In the genomic region with DNA sequence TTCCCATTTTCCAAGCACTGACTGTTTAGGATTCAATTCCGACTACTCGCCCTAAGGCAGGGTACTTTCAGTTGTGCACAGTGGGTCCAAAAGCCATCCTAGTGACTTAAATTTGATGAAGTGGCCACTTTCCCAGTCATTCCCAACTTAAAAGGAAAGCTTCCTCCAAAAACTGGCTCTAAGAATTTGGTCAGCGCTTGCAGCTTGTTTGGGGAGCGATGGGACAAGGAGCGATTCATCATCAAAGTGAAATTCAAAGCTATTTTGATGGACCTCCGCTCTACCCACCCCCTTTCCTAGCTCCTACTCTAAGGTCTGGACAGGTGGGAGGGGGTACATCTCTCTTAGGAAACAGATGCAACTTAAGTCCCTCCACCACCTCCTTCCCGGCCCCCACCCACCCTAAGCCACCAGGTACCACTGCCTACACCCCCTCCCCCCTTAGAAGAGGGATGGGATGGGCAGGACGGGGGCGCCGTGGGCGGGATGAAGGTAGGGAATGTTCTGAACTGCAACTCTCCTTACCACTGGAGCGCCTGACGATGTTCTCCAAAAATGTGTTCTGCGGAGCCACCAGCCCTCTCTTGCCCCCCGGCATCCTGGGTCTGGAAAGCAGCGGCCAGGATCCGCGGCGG, we compare ENCODE assay signal across 8 mouse cellular contexts. TPM values are rescaled to one million over a fixed set of nuclear protein-coding genes. Genes with fewer than 3 reads are reported as not detected.
DNase-seq lines count a peak whose midpoint lies in the region; ATAC-seq and TF ChIP-seq lines count a peak whose summit lies in the region.

No protein-coding gene starts in this region.

- WGBS in neural tube, embryonic 11.5 days: 3% methylated on average over 19 of the region's 19 CpGs
- WGBS in intestine, embryonic 15.5 days: 4% methylated on average over 15 of the region's 19 CpGs
- WGBS in stomach, embryonic 14.5 days: 5% methylated on average over 19 of the region's 19 CpGs

- intact Hi-C loops in gastrocnemius, adult 2 months (cut with DNase I): no loop called here

- no peaks in the 10 kb centered on the region for H3K36me3 ChIP-seq in neural tube, embryonic 11.5 days (ENCODE audit: control insufficient read depth, insufficient read depth, low read length)
- H3K36me3 ChIP-seq in intestine, embryonic 15.5 days: no peaks in the 10 kb centered on the region
- no peaks in the 10 kb centered on the region for H3K36me3 ChIP-seq in stomach, embryonic 14.5 days (ENCODE audit: control insufficient read depth, insufficient read depth, low read length)

- H3K9me3 ChIP-seq in neural tube, embryonic 11.5 days (ENCODE audit: control insufficient read depth, low read length): no peaks in the 10 kb centered on the region
- H3K9me3 ChIP-seq in intestine, embryonic 15.5 days: no peaks in the 10 kb centered on the region
- no peaks in the 10 kb centered on the region for H3K9me3 ChIP-seq in stomach, embryonic 14.5 days (ENCODE audit: control insufficient read depth, low read depth, low read length)

- peak overlapping the region; percentile 54 for H3K9ac ChIP-seq in neural tube, embryonic 11.5 days (ENCODE audit: low read length)
- H3K9ac ChIP-seq in intestine, embryonic 15.5 days: no peak overlapping the region
- H3K9ac ChIP-seq in stomach, embryonic 14.5 days (replicated peaks; ENCODE audit: low read depth, low read length): no peak overlapping the region

- H3K27me3 ChIP-seq in neural tube, embryonic 11.5 days (ENCODE audit: control insufficient read depth, insufficient read depth, low read length): peaks cover 13% of the 10 kb centered on the region
- peaks cover 47% of the 10 kb centered on the region for H3K27me3 ChIP-seq in intestine, embryonic 15.5 days (replicated peaks)
- peaks cover 24% of the 10 kb centered on the region for H3K27me3 ChIP-seq in stomach, embryonic 14.5 days (ENCODE audit: control insufficient read depth, insufficient read depth, low read length)

- peak overlapping the region; percentile 59 for H3K4me3 ChIP-seq in gastrocnemius, adult 2 months
- peak overlapping the region; percentile 51 for H3K4me3 ChIP-seq in neural tube, embryonic 11.5 days (ENCODE audit: low read depth, low read length)
- peak overlapping the region; percentile 33 for H3K4me3 ChIP-seq in intestine, embryonic 15.5 days (replicated peaks)
- peak overlapping the region; percentile 33 for H3K4me3 ChIP-seq in stomach, embryonic 14.5 days (ENCODE audit: low read depth, low read length)

- no peak for TF ChIP-seq CTCF in gastrocnemius, adult 2 months (IDR thresholded peaks at IDR 0.05)

- no peak for DNase-seq in gastrocnemius, adult 2 months
- DNase-seq in gastrocnemius, postnatal 4 days (ENCODE audit: low spot score in 2 of 2): no peak
- DNase-seq in neural tube, embryonic 11.5 days (ENCODE audit: low spot score): no peak
- no peak for DNase-seq in neural tube, embryonic 10.5 days (ENCODE audit: extremely low spot score, low spot score)
- DNase-seq in cerebellum, postnatal 10 days: no peak
- DNase-seq in cerebellum, adult 11-12 months: no peak

- peak overlapping the region; percentile 80 for H3K4me2 ChIP-seq in neural tube, embryonic 11.5 days (ENCODE audit: low read depth)
- H3K4me2 ChIP-seq in intestine, embryonic 15.5 days (replicated peaks): peak overlapping the region; percentile 65
- H3K4me2 ChIP-seq in stomach, embryonic 14.5 days (replicated peaks; ENCODE audit: low read depth, low read length): peak overlapping the region; percentile 73

- peak; percentile 24 for ATAC-seq in neural tube, embryonic 11.5 days (ENCODE audit: insufficient read depth, low FRiP score, low TSS enrichment)
- no peak; the same call in 1 of the 2 replicates for ATAC-seq in intestine, embryonic 15.5 days
- no peak for ATAC-seq in stomach, embryonic 14.5 days (ENCODE audit: insufficient number of reproducible peaks, insufficient read depth, low FRiP score, low read depth)

- no peak overlapping the region for H3K27ac ChIP-seq in gastrocnemius, adult 2 months
- no peak overlapping the region for H3K27ac ChIP-seq in neural tube, embryonic 11.5 days (ENCODE audit: low read depth, low read length)
- no peak overlapping the region for H3K27ac ChIP-seq in intestine, embryonic 15.5 days
- no peak overlapping the region for H3K27ac ChIP-seq in stomach, embryonic 14.5 days (ENCODE audit: low read length)

- no peaks in the 10 kb centered on the region for H3K4me1 ChIP-seq in neural tube, embryonic 11.5 days (ENCODE audit: control insufficient read depth, insufficient read depth, low read length)
- peaks cover 9% of the 10 kb centered on the region; the same call in 1 of the 2 replicates for H3K4me1 ChIP-seq in intestine, embryonic 15.5 days (replicated peaks)
- H3K4me1 ChIP-seq in stomach, embryonic 14.5 days (ENCODE audit: control insufficient read depth, insufficient read depth, low read length): peaks cover 7% of the 10 kb centered on the region; the same call in 1 of the 2 replicates

RNA-seq across cellular contexts. Expression of a gene that starts 1.1 kb away (rescaled TPM):
- under 1 TPM in 1 of 2 experiments, not detected in 1; 0.06 TPM for total RNA-seq in gastrocnemius, adult 2 months (2021)
- under 1 TPM; 0.17 to 0.29 TPM for total RNA-seq in gastrocnemius, postnatal 4 days (2021)
- 0.23 and 0.53 TPM in 2 replicates for polyA plus RNA-seq in neural tube, embryonic 11.5 days (2014; fragmentation: Nextera tagmentation; extraction: Ambion mirVana)
- 0.04 TPM in 1 of 2 replicates, not detected in the other for polyA plus RNA-seq in intestine, embryonic 15.5 days (2015; fragmentation: Nextera tagmentation; extraction: Ambion mirVana)
- polyA plus RNA-seq in stomach, embryonic 14.5 days (2014; fragmentation: Nextera tagmentation; extraction: Ambion mirVana): 0.18 and 0.27 TPM in 2 replicates
